Mouse (Mus musculus) heart, embryonic 13.5 days (tissue): ENCODE measurements around the gene Mr1. TPM values are rescaled to one million over a fixed set of nuclear protein-coding genes. Genes with fewer than 3 reads are reported as not detected.

Source experiments
- ATAC-seq: fragments of 200-750 bp; cut with Nextera tagmentation; 2 replicates; pipeline ENCODE4 v1.8.0; 2017; ENCODE audit warnings: moderate TSS enrichment; ENCODE audit not compliant: insufficient number of reproducible peaks, low FRiP score, low TSS enrichment; ENCODE audit errors: extremely low read depth
- H3K27ac ChIP-seq: fragments of 300-500 bp; sonication (generic); replicated peaks from 2 replicates; pipeline ENCODE4 v1.5.1; 2015; ENCODE audit warnings: moderate library complexity, mild to moderate bottlenecking, inconsistent platforms
- H3K27me3 ChIP-seq: fragments of 300-500 bp; sonication (generic); replicated peaks from 2 replicates; pipeline ENCODE4 v1.6.1; 2015; ENCODE audit warnings: mild to moderate bottlenecking, inconsistent platforms
- H3K36me3 ChIP-seq: fragments of 300-500 bp; sonication (generic); 2 replicates; pipeline ENCODE4 v1.6.1; 2015; ENCODE audit warnings: mild to moderate bottlenecking, inconsistent platforms
- H3K4me1 ChIP-seq: fragments of 300-500 bp; sonication (generic); 2 replicates; pipeline ENCODE4 v1.6.1; 2015; ENCODE audit warnings: inconsistent platforms
- H3K4me2 ChIP-seq: fragments of 300-500 bp; sonication (generic); 2 replicates; pipeline ENCODE4 v1.6.1; 2015; ENCODE audit warnings: inconsistent platforms, mild to moderate bottlenecking, moderate library complexity
- H3K4me3 ChIP-seq: fragments of 300-500 bp; sonication (generic); 2 replicates; pipeline ENCODE4 v1.5.1; 2015; ENCODE audit warnings: moderate library complexity, mild to moderate bottlenecking, inconsistent platforms
- H3K9ac ChIP-seq: fragments of 300-500 bp; sonication (generic); 2 replicates; pipeline ENCODE4 v1.6.1; 2015; ENCODE audit warnings: inconsistent platforms, mild to moderate bottlenecking, moderate library complexity
- H3K9me3 ChIP-seq: fragments of 300-500 bp; sonication (generic); 2 replicates; pipeline ENCODE4 v1.6.1; 2016; ENCODE audit warnings: inconsistent platforms
- WGBS: fragments of 180-500 bp; shearing (Covaris S2); methylation state at CpG from one replicate; pipeline ENCODE4 v1.1.7; 2015; ENCODE audit warnings: mixed read lengths; 5-methylcytosine and 5-hydroxymethylcytosine counted together
- polyA plus RNA-seq: library from polyadenylated mRNA; unstranded; fragments of >200 nt; fragmentation: Nextera tagmentation; extraction: Ambion mirVana; gene quantifications from 2 replicates; pipeline ENCODE4 v1.2.1, GENCODE M21; 2015

Mr1 gene
- polyA plus RNA-seq, 1 experiment from 2014 or later, result 4.3 TPM

DNA sequence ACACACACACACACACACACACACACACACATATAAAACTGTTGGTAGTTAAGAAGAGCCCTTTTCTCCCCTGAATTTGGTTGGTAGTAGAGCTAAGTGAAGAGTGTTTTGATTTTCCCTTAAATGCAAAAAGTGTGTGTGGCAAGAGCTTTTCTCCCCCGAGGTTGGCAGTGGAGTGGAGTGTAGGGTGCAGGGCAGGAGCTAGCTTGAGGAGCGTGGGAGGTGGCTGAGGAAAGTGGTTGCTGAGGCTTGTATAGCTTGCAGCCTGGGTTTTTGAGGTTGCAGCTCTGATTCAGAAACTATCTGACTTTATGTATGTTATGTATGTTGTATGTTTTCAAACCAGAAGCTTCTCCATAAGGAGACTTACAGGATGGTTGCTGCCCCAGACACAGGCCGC, 20.8 kb upstream of the Mr1 start:
- 83% methylated on average over 3 of the region's 3 CpGs for WGBS
- no peak overlapping the region for H3K4me3 ChIP-seq
- H3K27ac ChIP-seq, result no peak overlapping the region
- peaks cover 36% of the 10 kb centered on the region for H3K4me1 ChIP-seq
- H3K36me3 ChIP-seq, result 0 out of 2 replicates have a peak, but pooled peaks cover 6% of the 10 kb centered on the region
- H3K4me2 ChIP-seq, result no peak overlapping the region
- no peak overlapping the region for H3K9ac ChIP-seq
- H3K9me3 ChIP-seq, result no peaks in the 10 kb centered on the region
- no peaks in the 10 kb centered on the region for H3K27me3 ChIP-seq
- no peak for ATAC-seq

DNA sequence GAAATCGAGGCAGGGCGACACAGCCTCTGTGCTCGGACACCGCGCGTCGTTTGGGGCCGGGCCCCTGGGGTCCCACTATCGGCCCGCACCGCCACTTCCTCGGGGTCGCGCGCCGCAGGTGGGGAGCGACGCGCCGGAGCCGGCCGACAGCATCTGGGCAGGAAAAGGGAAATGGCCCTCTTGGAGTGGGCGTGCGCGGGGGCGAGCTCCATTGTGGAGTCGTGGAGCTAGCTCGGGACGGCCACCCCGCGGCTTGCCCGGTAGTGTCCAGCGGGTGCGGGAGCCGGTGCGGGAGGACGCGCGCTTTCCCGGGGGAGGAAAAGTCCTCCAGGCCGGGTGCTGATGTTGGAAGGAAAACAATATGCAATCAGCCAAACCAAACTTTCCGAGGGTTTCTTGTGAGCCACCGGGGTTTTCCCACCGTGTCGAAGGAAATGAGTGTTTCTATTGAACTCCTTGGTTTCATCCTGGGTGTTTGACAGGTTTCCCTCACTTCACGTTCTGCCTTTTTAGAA, 12.4 kb upstream of the Mr1 start:
- H3K27me3 ChIP-seq, result no peaks in the 10 kb centered on the region
- ATAC-seq, result peak; percentile 27; the same call in 1 of the 2 replicates
- H3K9me3 ChIP-seq, result no peaks in the 10 kb centered on the region
- peaks cover 28% of the 10 kb centered on the region for H3K4me1 ChIP-seq
- H3K4me3 ChIP-seq, result peak overlapping the region; percentile 98
- H3K4me2 ChIP-seq, result peak overlapping the region; percentile 81
- WGBS, result under 1% methylated on average over 46 of the region's 46 CpGs
- H3K9ac ChIP-seq, result peak overlapping the region; percentile 93
- H3K36me3 ChIP-seq, result no peaks in the 10 kb centered on the region
- H3K27ac ChIP-seq, result peak overlapping the region; percentile 93

DNA sequence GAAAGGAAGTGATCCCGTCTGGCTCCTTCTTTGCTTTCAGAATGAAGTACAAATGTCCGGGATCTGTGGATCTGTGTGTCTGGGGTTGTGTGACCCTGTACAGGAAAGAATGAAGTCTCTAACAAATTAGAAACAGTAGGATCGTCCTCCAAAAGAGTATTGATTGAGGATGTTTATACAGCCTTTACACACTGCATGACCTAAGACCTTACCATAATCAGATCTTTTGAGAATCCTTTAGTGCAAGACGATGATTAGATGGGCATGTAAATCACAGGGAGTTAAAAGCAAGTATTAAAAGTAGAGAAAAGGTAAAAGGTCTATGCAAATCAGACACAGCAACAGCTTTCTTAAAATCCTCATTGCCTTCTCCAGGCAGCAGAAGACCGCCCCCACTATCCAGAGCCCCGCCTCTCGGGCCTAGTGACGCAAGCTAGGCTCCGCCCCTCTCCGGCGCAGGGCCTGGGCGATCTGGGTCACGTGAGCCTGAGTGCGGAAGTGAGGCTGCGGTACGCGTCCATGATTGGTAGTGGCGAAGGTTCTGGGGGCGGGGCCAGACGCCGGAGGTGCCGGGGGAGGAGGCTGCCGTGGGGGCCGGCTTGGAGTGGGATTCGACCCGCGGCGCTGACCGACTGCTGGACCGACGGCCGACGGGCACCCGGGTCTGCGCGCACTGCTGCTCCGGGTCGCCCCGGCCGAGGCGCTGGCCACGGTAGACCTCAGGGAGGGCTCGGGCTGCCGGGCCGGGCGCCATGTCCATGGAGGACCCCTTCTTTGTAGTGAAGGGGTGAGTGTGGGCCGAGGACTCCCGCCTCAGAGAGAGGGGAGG, 11.7 kb upstream of the Mr1 start, which contains the start of gene Stx6:
Gene Stx6, plus strand, starts transcription at position 575 of the 829 bp plus-strand sequence.
- Histone ChIP-seq H3K4me2 (peak within 1 kb of the TSS; percentile 81), H3K27me3 (no peaks in the 10 kb centered on the region), H3K36me3 (no peaks in the 10 kb centered on the region), H3K4me1 (peaks cover 21% of the 10 kb centered on the region), H3K27ac (peak within 1 kb of the TSS; percentile 93), H3K9me3 (no peaks in the 10 kb centered on the region), H3K9ac (peak within 1 kb of the TSS; percentile 93), H3K4me3 (peak within 1 kb of the TSS; percentile 98)
- 2% methylated on average over 47 of the region's 48 CpGs for WGBS
- ATAC-seq, result peak; percentile 98

- Histone ChIP-seq H3K9ac (no peak overlapping the region), H3K27ac (no peak overlapping the region), H3K4me1 (peaks cover 4% of the 10 kb centered on the region), H3K27me3 (no peaks in the 10 kb centered on the region), H3K9me3 (no peaks in the 10 kb centered on the region), H3K4me3 (no peak overlapping the region), H3K36me3 (no peaks in the 10 kb centered on the region), H3K4me2 (no peak overlapping the region)
- WGBS, result 67% methylated on average over 4 of the region's 4 CpGs
- ATAC-seq, result no peak
Measured at GRCm38 (mm10) chr1:155153906-155154305, 7.3 kb upstream of the Mr1 start.

- no peaks in the 10 kb centered on the region for H3K27me3 ChIP-seq
- no peaks in the 10 kb centered on the region for H3K9me3 ChIP-seq
- no peak overlapping the region for H3K9ac ChIP-seq
- H3K4me3 ChIP-seq, result no peak overlapping the region
- no peak for ATAC-seq
- 86% methylated on average over 5 of the region's 5 CpGs for WGBS
- H3K4me1 ChIP-seq, result peaks cover 6% of the 10 kb centered on the region
- no peak overlapping the region for H3K4me2 ChIP-seq
- H3K27ac ChIP-seq, result no peak overlapping the region
- no peaks in the 10 kb centered on the region for H3K36me3 ChIP-seq
Measured at GRCm38 (mm10) chr1:155150821-155151220, 4.2 kb upstream of the Mr1 start.

DNA sequence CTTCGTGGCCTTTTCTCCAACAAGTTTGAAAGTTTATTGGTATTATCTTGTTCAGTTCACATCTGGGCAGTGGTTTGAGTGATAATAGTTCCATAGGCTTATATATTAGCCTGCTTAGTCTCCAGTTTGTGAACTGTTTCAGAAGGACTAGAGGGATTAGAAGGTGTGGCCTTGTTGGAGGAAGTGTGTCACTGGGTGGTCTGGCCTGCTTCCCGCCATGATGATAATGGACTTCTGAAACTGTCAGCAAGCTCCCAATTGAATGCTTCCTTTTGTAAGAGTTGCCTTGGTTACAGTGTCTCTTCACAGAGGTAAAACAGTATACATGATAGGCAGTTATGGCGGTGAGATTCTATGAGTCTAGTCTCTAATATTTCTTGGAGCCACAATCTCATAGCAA, 2.8 kb upstream of the Mr1 start:
- no peak overlapping the region for H3K27ac ChIP-seq
- WGBS, result 79% methylated on average over 3 of the region's 3 CpGs

GRCm38 (mm10) chr1:155147228-155147627, 614 bp upstream of the Mr1 start:
- Histone ChIP-seq H3K27me3 (no peaks in the 10 kb centered on the region), H3K9me3 (no peaks in the 10 kb centered on the region), H3K27ac (no peak overlapping the region), H3K36me3 (no peaks in the 10 kb centered on the region), H3K4me1 (peaks cover 6% of the 10 kb centered on the region), H3K9ac (no peak overlapping the region), H3K4me3 (no peak overlapping the region), H3K4me2 (peak overlapping the region; percentile 66; the same call in 1 of the 2 replicates)
- WGBS, result 78% methylated on average over 2 of the region's 2 CpGs
- no peak for ATAC-seq

More for the DNA sequence above, 2.8 kb upstream of the Mr1 start:
- Histone ChIP-seq H3K4me1 (peaks cover 6% of the 10 kb centered on the region), H3K4me3 (no peak overlapping the region), H3K9me3 (no peaks in the 10 kb centered on the region), H3K27me3 (no peaks in the 10 kb centered on the region), H3K9ac (no peak overlapping the region), H3K4me2 (no peak overlapping the region), H3K36me3 (no peaks in the 10 kb centered on the region)
- no peak for ATAC-seq

- no peak for ATAC-seq
- Histone ChIP-seq H3K27ac (peak overlapping the region; percentile 46; the same call in 1 of the 2 replicates), H3K9me3 (no peaks in the 10 kb centered on the region), H3K36me3 (no peaks in the 10 kb centered on the region), H3K27me3 (no peaks in the 10 kb centered on the region), H3K4me3 (peak overlapping the region; percentile 54), H3K4me1 (peaks cover 6% of the 10 kb centered on the region), H3K9ac (peak overlapping the region; percentile 77; the same call in 1 of the 2 replicates), H3K4me2 (peak overlapping the region; percentile 66)
- 40% methylated on average over 6 of the region's 6 CpGs for WGBS
Measured at GRCm38 (mm10) chr1:155145620-155146019, 994 bp downstream of the Mr1 start.

GRCm38 (mm10) chr1:155140076-155140475, 6.5 kb downstream of the Mr1 start:
- H3K27me3 ChIP-seq, result no peaks in the 10 kb centered on the region
- H3K4me1 ChIP-seq, result peaks cover 40% of the 10 kb centered on the region
- 66% methylated on average over 2 of the region's 2 CpGs for WGBS
- no peak overlapping the region for H3K4me2 ChIP-seq
- H3K9ac ChIP-seq, result no peak overlapping the region
- H3K27ac ChIP-seq, result no peak overlapping the region
- ATAC-seq, result no peak
- no peaks in the 10 kb centered on the region for H3K36me3 ChIP-seq
- H3K4me3 ChIP-seq, result no peak overlapping the region
- no peaks in the 10 kb centered on the region for H3K9me3 ChIP-seq

- Histone ChIP-seq H3K4me2 (no peak overlapping the region), H3K9me3 (no peaks in the 10 kb centered on the region), H3K4me1 (peaks cover 53% of the 10 kb centered on the region), H3K9ac (no peak overlapping the region), H3K27ac (no peak overlapping the region; the same call in 1 of the 2 replicates), H3K36me3 (no peaks in the 10 kb centered on the region), H3K4me3 (no peak overlapping the region), H3K27me3 (no peaks in the 10 kb centered on the region)
- 77% methylated on average over 7 of the region's 7 CpGs for WGBS
- no peak for ATAC-seq
Measured at GRCm38 (mm10) chr1:155138795-155139194, 7.8 kb downstream of the Mr1 start.

GRCm38 (mm10) chr1:155134866-155135265, 11.7 kb downstream of the Mr1 start:
- H3K9me3 ChIP-seq, result no peaks in the 10 kb centered on the region
- no peaks in the 10 kb centered on the region for H3K27me3 ChIP-seq
- ATAC-seq, result no peak
- WGBS, result 28% methylated on average over 8 of the region's 8 CpGs
- H3K27ac ChIP-seq, result peak overlapping the region; percentile 76
- H3K4me1 ChIP-seq, result peaks cover 54% of the 10 kb centered on the region
- no peak overlapping the region for H3K9ac ChIP-seq
- no peak overlapping the region for H3K4me3 ChIP-seq
- H3K4me2 ChIP-seq, result no peak overlapping the region
- peaks cover 4% of the 10 kb centered on the region; the same call in 1 of the 2 replicates for H3K36me3 ChIP-seq
